Mouse (Mus musculus) MEL (cell line): ENCODE results near the gene Gas7. TPM values are rescaled to one million over a fixed set of nuclear protein-coding genes. Genes with fewer than 3 reads are reported as not detected.

ENCODE experiments used
- DNase-seq: peaks from one replicate; pipeline ENCODE4 v3.0.0; 2011; ENCODE audit warnings: low read depth, low spot score
- H3K27ac ChIP-seq: 2 replicates; pipeline ENCODE4 v1.5.1; 2012; ENCODE audit warnings: low read depth, mild to moderate bottlenecking, control low read depth, low read length, moderate library complexity; ENCODE audit not compliant: control insufficient read depth
- H3K27me3 ChIP-seq, 2 experiments: fragments of 150-350 bp in 1 of 2; sonication (generic) in 1 of 2; 2 replicates each; pipeline ENCODE4 v1.6.1; 2012; ENCODE audit warnings: low read length in 2 of 2, mild to moderate bottlenecking in 2 of 2, improper control_type of control experiment in 1 of 2, moderate library complexity in 1 of 2; ENCODE audit not compliant: insufficient read depth in 2 of 2, control insufficient read depth in 1 of 2
- H3K36me3 ChIP-seq, 2 experiments: 2 replicates each; pipeline ENCODE4 v1.6.1; 2012 to 2014; ENCODE audit warnings: low read length in 2 of 2, improper control_type of control experiment in 1 of 2, inconsistent platforms in 1 of 2, mild to moderate bottlenecking in 1 of 2; ENCODE audit not compliant: insufficient read depth in 2 of 2, control insufficient read depth in 1 of 2
- H3K4me1 ChIP-seq, 2 experiments: fragments of 150-350 bp in 1 of 2; sonication (generic) in 1 of 2; 2 replicates each; pipeline ENCODE4 v1.6.1; 2012; ENCODE audit warnings: low read length in 2 of 2, improper control_type of control experiment in 1 of 2, mild to moderate bottlenecking in 1 of 2; ENCODE audit not compliant: insufficient read depth in 2 of 2, control insufficient read depth in 1 of 2
- H3K4me3 ChIP-seq, 2 experiments: fragments of 150-350 bp in 1 of 2; sonication (generic) in 1 of 2; 2 replicates each; pipeline ENCODE4 v1.5.1; 2012; ENCODE audit warnings: low read depth in 2 of 2, low read length in 2 of 2, mild to moderate bottlenecking in 2 of 2, moderate library complexity in 2 of 2, control low read depth in 1 of 2, improper control_type of control experiment in 1 of 2; ENCODE audit not compliant: control insufficient read depth in 1 of 2, insufficient read depth in 1 of 2
- H3K79me2 ChIP-seq: 2 replicates; pipeline ENCODE4 v1.6.1; 2012; ENCODE audit warnings: mild to moderate bottlenecking, low read length, moderate library complexity; ENCODE audit not compliant: control insufficient read depth, poor library complexity, insufficient read depth
- H3K9ac ChIP-seq: 2 replicates; pipeline ENCODE4 v1.6.1; 2012; ENCODE audit warnings: low read depth, mild to moderate bottlenecking, control low read depth, low read length, moderate library complexity; ENCODE audit not compliant: control insufficient read depth, poor library complexity, severe bottlenecking
- H3K9me3 ChIP-seq: fragments of 150-350 bp; sonication (generic); replicated peaks from 2 replicates; pipeline ENCODE4 v1.6.1; 2012; ENCODE audit warnings: mild to moderate bottlenecking, low read length, improper control_type of control experiment, moderate library complexity; ENCODE audit not compliant: insufficient read depth
- CHD1 ChIP-seq: IDR thresholded peaks from 2 replicates; pipeline ENCODE4 v1.6.1; 2012; ENCODE audit warnings: low read depth, mild to moderate bottlenecking, inconsistent platforms, low read length, improper control_type of control experiment
- ETS1 ChIP-seq: IDR thresholded peaks from 2 replicates; pipeline ENCODE4 v1.6.1; 2012; ENCODE audit warnings: low read depth, mild to moderate bottlenecking, inconsistent platforms, low read length, improper control_type of control experiment, moderate library complexity
- GABPA ChIP-seq: IDR thresholded peaks from 2 replicates; pipeline ENCODE4 v1.6.1; 2012; ENCODE audit warnings: low read depth, mild to moderate bottlenecking, inconsistent platforms, low read length, improper control_type of control experiment, moderate library complexity
- GATA1 ChIP-seq: IDR thresholded peaks from 2 replicates; pipeline ENCODE4 v1.6.1; 2011; ENCODE audit warnings: low read depth, low read length, improper control_type of control experiment
- JUND ChIP-seq: IDR thresholded peaks from 2 replicates; pipeline ENCODE4 v1.6.1; 2011; ENCODE audit warnings: low read depth, mild to moderate bottlenecking, improper control_type of control experiment, low read length
- NRF1 ChIP-seq: IDR thresholded peaks from 2 replicates; pipeline ENCODE4 v1.6.1; 2014; ENCODE audit warnings: low read depth, mild to moderate bottlenecking, inconsistent platforms, low read length, improper control_type of control experiment, moderate library complexity; ENCODE audit not compliant: poor library complexity, insufficient read depth, severe bottlenecking
- POLR2AphosphoS2 ChIP-seq: IDR thresholded peaks from 2 replicates; pipeline ENCODE4 v1.6.1; 2011; ENCODE audit warnings: low read length, improper control_type of control experiment
- RCOR1 ChIP-seq: IDR thresholded peaks from 2 replicates; pipeline ENCODE4 v1.6.1; 2012; ENCODE audit warnings: low read depth, mild to moderate bottlenecking, inconsistent platforms, low read length, improper control_type of control experiment
- SMC3 ChIP-seq: IDR thresholded peaks from 2 replicates; pipeline ENCODE4 v1.6.1; 2011; ENCODE audit warnings: low read depth, low read length, improper control_type of control experiment
- UBTF ChIP-seq: IDR thresholded peaks from 2 replicates; pipeline ENCODE4 v1.6.1; 2012; ENCODE audit warnings: low read depth, mild to moderate bottlenecking, inconsistent platforms, low read length, improper control_type of control experiment, moderate library complexity, borderline replicate concordance; ENCODE audit not compliant: insufficient read depth
- ZKSCAN1 ChIP-seq: IDR thresholded peaks from 2 replicates; pipeline ENCODE4 v1.6.1; 2012; ENCODE audit warnings: low read depth, mild to moderate bottlenecking, inconsistent platforms, low read length, improper control_type of control experiment, moderate library complexity
- ZMIZ1 ChIP-seq: IDR thresholded peaks from 2 replicates; pipeline ENCODE4 v1.6.1; 2012; ENCODE audit warnings: low read depth, mild to moderate bottlenecking, inconsistent platforms, low read length, improper control_type of control experiment, moderate library complexity
- polyA plus RNA-seq, 2 experiments: library from polyadenylated mRNA; stranded (reverse) in 1 of 2; unstranded in 1 of 2; fragments of >175 nt in 1 of 2; fragments of >200 nt in 1 of 2; gene quantifications; 2 replicates each; pipeline versions ENCODE4 v1.2.1 to v1.2.4; 2012; ENCODE audit warnings: low replicate concordance in 2 of 2, low read depth in 1 of 2; ENCODE audit not compliant: insufficient read length in 2 of 2, insufficient read depth in 1 of 2, missing spikeins in 1 of 2
- total RNA-seq: library from RNA; depleted of rRNA; stranded (reverse); fragments of 300-350 nt; gene quantifications from 2 replicates; pipeline ENCODE4 v1.2.3, GENCODE M21; 2012

Gas7 gene
- total and polyA plus RNA-seq, 3 experiments: 0.04 TPM; not detected in 2

DNA sequence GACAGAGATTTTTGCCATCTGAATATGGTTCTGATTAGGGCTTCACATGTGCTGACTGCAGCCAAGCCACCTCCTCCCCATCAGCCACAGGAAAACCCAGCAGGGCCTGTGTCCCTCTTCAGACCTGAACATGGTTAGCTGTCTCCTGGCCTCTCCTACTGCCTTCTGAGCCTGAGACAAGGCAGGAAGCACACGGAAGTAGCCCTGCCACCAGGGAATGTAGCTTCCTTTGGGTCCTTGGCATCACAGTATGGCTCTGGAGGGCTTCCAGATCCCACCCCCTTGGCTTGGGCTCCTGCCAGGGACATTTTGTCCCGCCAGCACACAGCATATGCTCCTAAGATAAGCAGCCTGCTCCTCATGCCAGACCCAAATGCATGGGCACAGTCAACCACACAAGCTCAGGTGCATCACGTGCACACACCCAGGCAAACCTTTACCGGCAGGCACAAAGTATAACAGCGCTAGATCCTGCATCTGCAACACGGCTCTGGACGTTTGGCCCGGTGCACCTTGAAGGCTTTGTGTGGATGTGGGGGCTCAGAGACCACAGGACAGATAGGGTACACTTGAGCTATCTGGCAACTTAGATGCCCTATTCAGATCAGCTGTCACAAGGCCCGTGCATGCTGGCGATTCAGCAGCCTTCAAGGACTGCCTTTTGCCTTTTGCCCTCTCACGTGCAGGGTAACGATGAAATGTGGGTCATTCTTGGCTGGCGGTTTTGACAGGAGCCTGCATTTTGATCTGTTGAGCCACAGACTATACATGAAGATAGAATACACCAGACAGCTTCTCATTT is 212.5 kb downstream of the Gas7 start:
- DNase-seq: no peak
- no peaks in the 10 kb centered on the region for H3K9me3 ChIP-seq
- TF ChIP-seq POLR2AphosphoS2: no peak
- no peak for TF ChIP-seq GABPA
- no peak for TF ChIP-seq UBTF
- TF ChIP-seq ZMIZ1: no peak
- no peak for TF ChIP-seq GATA1
- no peak for TF ChIP-seq NRF1
- no peak for TF ChIP-seq SMC3
- H3K9ac ChIP-seq: no peak overlapping the region
- no peak overlapping the region for H3K27ac ChIP-seq
- H3K4me3 ChIP-seq: no peak overlapping the region
- no peaks in the 10 kb centered on the region for H3K27me3 ChIP-seq
- no peaks in the 10 kb centered on the region for H3K79me2 ChIP-seq
- no peaks in the 10 kb centered on the region for H3K36me3 ChIP-seq
- H3K4me1 ChIP-seq: no peaks in the 10 kb centered on the region

DNA sequence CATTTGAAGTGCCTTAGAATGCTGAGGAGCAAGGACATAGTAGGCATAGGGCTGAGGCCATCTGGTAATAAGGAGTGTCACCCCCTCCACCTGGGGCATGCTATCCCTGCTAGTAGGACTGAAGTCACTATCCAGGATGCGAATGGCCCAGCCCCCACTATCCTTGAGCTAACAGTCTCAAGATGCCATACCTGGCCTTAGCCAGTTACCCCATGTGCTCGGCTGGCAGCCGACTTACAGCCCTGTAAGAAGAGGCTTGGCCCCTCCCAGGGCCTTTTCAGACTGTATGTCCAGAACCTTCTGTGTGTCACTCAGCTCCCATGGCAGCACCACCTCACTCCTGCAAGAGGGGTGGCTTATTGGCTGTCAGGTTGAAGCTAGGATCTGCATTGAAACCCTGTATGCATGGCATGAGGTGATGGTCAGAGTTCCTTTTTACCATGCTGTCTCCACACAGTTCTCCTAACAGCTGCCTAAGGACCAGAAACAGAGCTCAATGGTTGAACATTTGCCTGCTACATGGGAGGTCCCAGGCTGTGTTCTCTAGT is 213.3 kb downstream of the Gas7 start:
- no peaks in the 10 kb centered on the region for H3K4me1 ChIP-seq
- no peaks in the 10 kb centered on the region for H3K9me3 ChIP-seq
- TF ChIP-seq ZKSCAN1 (no peak), RCOR1 (no peak)
- no peak overlapping the region for H3K27ac ChIP-seq
- no peaks in the 10 kb centered on the region for H3K27me3 ChIP-seq
- no peak overlapping the region for H3K4me3 ChIP-seq
- H3K36me3 ChIP-seq: no peaks in the 10 kb centered on the region
- H3K79me2 ChIP-seq: no peaks in the 10 kb centered on the region
- H3K9ac ChIP-seq: no peak overlapping the region
- DNase-seq: no peak

DNA sequence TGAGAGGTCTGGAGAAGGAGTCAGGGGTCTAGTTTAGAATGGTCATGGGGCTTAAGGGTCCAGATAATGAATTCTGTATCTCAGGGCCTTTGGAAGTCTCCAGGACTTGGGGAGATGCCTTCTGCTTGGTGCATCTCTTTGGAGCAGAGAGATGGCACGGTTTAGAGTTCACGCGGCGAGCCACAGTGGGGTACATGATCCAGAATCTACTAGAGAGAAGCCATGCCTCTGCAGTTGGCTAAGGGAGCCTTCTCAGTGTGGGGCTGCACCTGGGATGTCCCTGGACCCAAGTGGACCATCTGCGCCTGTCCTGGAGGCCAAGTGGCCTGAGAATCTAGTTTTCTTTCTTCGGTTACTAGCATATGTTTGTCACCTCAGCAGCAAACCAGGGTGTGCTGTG is 214.8 kb downstream of the Gas7 start:
- no peaks in the 10 kb centered on the region for H3K79me2 ChIP-seq
- H3K9me3 ChIP-seq: no peaks in the 10 kb centered on the region
- no peak for DNase-seq
- no peak for TF ChIP-seq JUND
- TF ChIP-seq CHD1: no peak
- no peak for TF ChIP-seq ETS1
- no peak for TF ChIP-seq NRF1
- H3K4me3 ChIP-seq: no peak overlapping the region
- no peak overlapping the region for H3K27ac ChIP-seq
- H3K27me3 ChIP-seq: no peaks in the 10 kb centered on the region
- H3K36me3 ChIP-seq: no peaks in the 10 kb centered on the region
- H3K9ac ChIP-seq: no peak overlapping the region
- H3K4me1 ChIP-seq: no peaks in the 10 kb centered on the region
